Comparison of ENCODE assay signal across 9 mouse cellular contexts in the genomic region with DNA sequence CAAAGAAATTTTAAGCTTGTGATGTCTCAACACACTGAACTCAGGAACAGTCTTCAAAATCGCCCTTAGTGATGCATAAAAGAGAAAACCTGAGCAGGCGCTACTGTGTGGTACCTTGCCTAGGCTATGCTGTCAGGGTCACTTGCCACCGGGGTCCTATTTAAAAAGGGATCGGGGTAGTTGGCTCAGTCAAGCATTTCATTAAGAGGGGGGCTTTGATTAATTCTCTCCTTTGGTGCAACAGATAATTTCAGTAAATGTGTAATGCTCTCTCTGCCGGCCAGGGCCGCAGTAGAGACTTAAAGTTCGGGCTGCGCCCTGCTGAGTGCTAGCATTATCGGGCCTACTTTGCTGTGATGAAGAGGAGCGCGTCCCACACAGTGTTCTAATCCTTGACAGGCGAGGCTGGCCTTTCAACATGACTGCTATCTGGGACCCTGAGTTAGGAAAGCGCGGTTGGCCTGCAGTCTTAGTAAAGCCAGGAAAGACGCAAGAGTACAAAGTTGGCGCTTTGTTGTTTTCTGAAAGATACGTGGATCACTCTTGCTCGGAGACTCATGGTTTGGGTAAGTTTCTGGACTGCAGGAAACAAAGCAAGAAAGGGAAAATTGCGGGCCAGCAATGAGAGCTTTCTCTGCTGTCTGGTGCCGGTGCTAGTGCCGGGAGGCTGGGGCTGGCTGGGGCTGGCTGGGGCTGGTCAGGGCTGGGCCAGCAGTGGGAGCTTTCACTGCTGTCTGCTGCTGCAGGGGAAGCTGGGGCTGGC.
A peak's percentile ranks its signal among the peaks of the same experiment; 100 is the strongest.
DNase-seq lines count a peak whose midpoint lies in the region; ATAC-seq lines count a peak whose summit lies in the region.
"Had no signal": no experiment of that assay in that cellular context is flagged by ENCODE, and none has a peak within 500 bp of the region (broad histone marks: within the 10 kb centered on the region; RNA-seq: fewer than 3 reads in every experiment).

No protein-coding gene starts in this region.

- no peaks in the 10 kb centered on the region for H3K9me3 ChIP-seq in kidney, embryonic 14.5 days (ENCODE audit: control insufficient read depth, low read length)
- no peaks in the 10 kb centered on the region for H3K9me3 ChIP-seq in forebrain, embryonic 11.5 days (ENCODE audit: control insufficient read depth, low read length)
- no peaks in the 10 kb centered on the region for H3K9me3 ChIP-seq in hindbrain, embryonic 16.5 days (ENCODE audit: control insufficient read depth, low read length)
- H3K9me3 ChIP-seq in midbrain, embryonic 14.5 days (ENCODE audit: control insufficient read depth, low read length) = no peaks in the 10 kb centered on the region
- H3K9me3 ChIP-seq: liver, embryonic 15.5 days had no signal

- ATAC-seq in kidney, embryonic 14.5 days (ENCODE audit: low FRiP score, low TSS enrichment) = no peak
- ATAC-seq in forebrain, embryonic 11.5 days (replicated peaks; ENCODE audit: low FRiP score) = peak; percentile 80
- ATAC-seq in hindbrain, embryonic 16.5 days = peak; percentile 72; the same call in 1 of the 2 replicates
- ATAC-seq in midbrain, embryonic 14.5 days (ENCODE audit: low FRiP score, low TSS enrichment) = 0 out of 2 replicates have a peak, but pooled peaks have one; percentile 31

- H3K4me3 ChIP-seq in kidney, embryonic 14.5 days (ENCODE audit: low read length) = no peak overlapping the region
- H3K4me3 ChIP-seq in forebrain, embryonic 11.5 days (ENCODE audit: low read depth, low read length) = no peak overlapping the region
- peak overlapping the region; percentile 7; the same call in 1 of the 2 replicates for H3K4me3 ChIP-seq in hindbrain, embryonic 16.5 days (ENCODE audit: low read length)
- H3K4me3 ChIP-seq in midbrain, embryonic 14.5 days (replicated peaks; ENCODE audit: low read depth, low read length) = 0 out of 2 replicates have a peak overlapping the region, but pooled peaks have one; percentile 3
- H3K4me3 ChIP-seq: liver, embryonic 15.5 days had no signal

- WGBS in kidney, embryonic 14.5 days = 40% methylated on average over 21 of the region's 21 CpGs
- 8% methylated on average over 21 of the region's 21 CpGs for WGBS in forebrain, embryonic 11.5 days
- WGBS in hindbrain, embryonic 16.5 days = 13% methylated on average over 21 of the region's 21 CpGs
- 5% methylated on average over 21 of the region's 21 CpGs for WGBS in midbrain, embryonic 14.5 days

- H3K27ac ChIP-seq in kidney, embryonic 14.5 days (ENCODE audit: low read depth, low read length) = no peak overlapping the region
- H3K27ac ChIP-seq in forebrain, embryonic 11.5 days (ENCODE audit: low read depth, low read length) = 0 out of 2 replicates have a peak overlapping the region, but pooled peaks have one; percentile 38
- H3K27ac ChIP-seq in hindbrain, embryonic 16.5 days (ENCODE audit: low read depth, low read length) = peak overlapping the region; percentile 45
- peak overlapping the region; percentile 49; the same call in 1 of the 2 replicates for H3K27ac ChIP-seq in midbrain, embryonic 14.5 days (replicated peaks; ENCODE audit: low read depth, low read length)
- H3K27ac ChIP-seq: liver, embryonic 15.5 days had no signal

- H3K9ac ChIP-seq in kidney, embryonic 14.5 days (ENCODE audit: low read depth, low read length) = no peak overlapping the region
- no peak overlapping the region for H3K9ac ChIP-seq in forebrain, embryonic 11.5 days (ENCODE audit: low read length)
- H3K9ac ChIP-seq in hindbrain, embryonic 16.5 days (ENCODE audit: low read depth, low read length) = 0 out of 2 replicates have a peak overlapping the region, but pooled peaks have one; percentile 30
- no peak overlapping the region; the same call in 1 of the 2 replicates for H3K9ac ChIP-seq in midbrain, embryonic 14.5 days (replicated peaks; ENCODE audit: low read length)
- H3K9ac ChIP-seq: liver, embryonic 15.5 days had no signal

- no peak overlapping the region for H3K4me2 ChIP-seq in kidney, embryonic 14.5 days (replicated peaks; ENCODE audit: low read depth, low read length)
- peak overlapping the region; percentile 11; the same call in 1 of the 2 replicates for H3K4me2 ChIP-seq in forebrain, embryonic 11.5 days (ENCODE audit: low read depth, low read length, severe bottlenecking)
- peak overlapping the region; percentile 33 for H3K4me2 ChIP-seq in hindbrain, embryonic 16.5 days (ENCODE audit: low read length)
- peak overlapping the region; percentile 27 for H3K4me2 ChIP-seq in midbrain, embryonic 14.5 days (ENCODE audit: low read length)
- H3K4me2 ChIP-seq: liver, embryonic 15.5 days had no signal

- H3K36me3 ChIP-seq in kidney, embryonic 14.5 days (ENCODE audit: control insufficient read depth, insufficient read depth, low read length) = no peaks in the 10 kb centered on the region
- H3K36me3 ChIP-seq in forebrain, embryonic 11.5 days (ENCODE audit: control insufficient read depth, insufficient read depth, low read length) = no peaks in the 10 kb centered on the region
- H3K36me3 ChIP-seq in hindbrain, embryonic 16.5 days (ENCODE audit: control insufficient read depth, insufficient read depth, low read length) = no peaks in the 10 kb centered on the region
- H3K36me3 ChIP-seq in midbrain, embryonic 14.5 days (ENCODE audit: control insufficient read depth, insufficient read depth, low read length) = no peaks in the 10 kb centered on the region
- H3K36me3 ChIP-seq: liver, embryonic 15.5 days had no signal

- no peaks in the 10 kb centered on the region for H3K4me1 ChIP-seq in kidney, embryonic 14.5 days (ENCODE audit: control insufficient read depth, insufficient read depth, low read length)
- peaks cover 9% of the 10 kb centered on the region for H3K4me1 ChIP-seq in forebrain, embryonic 11.5 days (replicated peaks; ENCODE audit: control insufficient read depth, insufficient read depth, low read length)
- H3K4me1 ChIP-seq in hindbrain, embryonic 16.5 days (ENCODE audit: control insufficient read depth, insufficient read depth, low read depth, low read length) = no peaks in the 10 kb centered on the region; the same call in 1 of the 2 replicates
- peaks cover 7% of the 10 kb centered on the region; the same call in 1 of the 2 replicates for H3K4me1 ChIP-seq in midbrain, embryonic 14.5 days (ENCODE audit: control insufficient read depth, insufficient read depth, low read length)
- H3K4me1 ChIP-seq: liver, embryonic 15.5 days had no signal

- DNase-seq in kidney, adult 11 months = peak; percentile 43
- peak; percentile 73 for DNase-seq in forebrain, embryonic 11.5 days (ENCODE audit: low spot score)
- DNase-seq in midbrain, embryonic 14.5 days = no peak
- DNase-seq in urinary bladder, postnatal 25 days (ENCODE audit: low spot score) = no peak
- no peak for DNase-seq in gastrocnemius, adult 8-10 months (ENCODE audit: low spot score in 2 of 2)
- no peak for DNase-seq in right cerebral cortex, adult 2 months (ENCODE audit: low spot score in 2 of 2)

- no peaks in the 10 kb centered on the region; the same call in 1 of the 2 replicates for H3K27me3 ChIP-seq in kidney, embryonic 14.5 days (ENCODE audit: control insufficient read depth, insufficient read depth, low read length)
- H3K27me3 ChIP-seq in forebrain, embryonic 11.5 days (ENCODE audit: control insufficient read depth, insufficient read depth, low read length) = peaks cover 2% of the 10 kb centered on the region; the same call in 1 of the 2 replicates
- peaks cover 9% of the 10 kb centered on the region for H3K27me3 ChIP-seq in hindbrain, embryonic 16.5 days (replicated peaks; ENCODE audit: control insufficient read depth, insufficient read depth, low read length)
- peaks cover 59% of the 10 kb centered on the region for H3K27me3 ChIP-seq in midbrain, embryonic 14.5 days (ENCODE audit: control insufficient read depth, insufficient read depth, low read length)
- H3K27me3 ChIP-seq: liver, embryonic 15.5 days had no signal

Comparison
In these comparisons a context has a peak if more than half of its experiments do, and no peak if none do; other contexts are left out.
1. DNase-seq: peak in kidney, adult 11 months (single experiment) and forebrain, embryonic 11.5 days (single experiment); none in midbrain, embryonic 14.5 days (single experiment), urinary bladder, postnatal 25 days (single experiment), gastrocnemius, adult 8-10 months (0 of 2) and right cerebral cortex, adult 2 months (0 of 2).
2. H3K4me3 ChIP-seq: peak in hindbrain, embryonic 16.5 days (single experiment) and midbrain, embryonic 14.5 days (single experiment); none in kidney, embryonic 14.5 days (single experiment) and forebrain, embryonic 11.5 days (single experiment).